Mouse (Mus musculus): ENCODE results near the gene Gm10645.
A peak's percentile ranks its signal among the peaks of the same experiment; 100 is the strongest.

Gm10645 gene

DNA sequence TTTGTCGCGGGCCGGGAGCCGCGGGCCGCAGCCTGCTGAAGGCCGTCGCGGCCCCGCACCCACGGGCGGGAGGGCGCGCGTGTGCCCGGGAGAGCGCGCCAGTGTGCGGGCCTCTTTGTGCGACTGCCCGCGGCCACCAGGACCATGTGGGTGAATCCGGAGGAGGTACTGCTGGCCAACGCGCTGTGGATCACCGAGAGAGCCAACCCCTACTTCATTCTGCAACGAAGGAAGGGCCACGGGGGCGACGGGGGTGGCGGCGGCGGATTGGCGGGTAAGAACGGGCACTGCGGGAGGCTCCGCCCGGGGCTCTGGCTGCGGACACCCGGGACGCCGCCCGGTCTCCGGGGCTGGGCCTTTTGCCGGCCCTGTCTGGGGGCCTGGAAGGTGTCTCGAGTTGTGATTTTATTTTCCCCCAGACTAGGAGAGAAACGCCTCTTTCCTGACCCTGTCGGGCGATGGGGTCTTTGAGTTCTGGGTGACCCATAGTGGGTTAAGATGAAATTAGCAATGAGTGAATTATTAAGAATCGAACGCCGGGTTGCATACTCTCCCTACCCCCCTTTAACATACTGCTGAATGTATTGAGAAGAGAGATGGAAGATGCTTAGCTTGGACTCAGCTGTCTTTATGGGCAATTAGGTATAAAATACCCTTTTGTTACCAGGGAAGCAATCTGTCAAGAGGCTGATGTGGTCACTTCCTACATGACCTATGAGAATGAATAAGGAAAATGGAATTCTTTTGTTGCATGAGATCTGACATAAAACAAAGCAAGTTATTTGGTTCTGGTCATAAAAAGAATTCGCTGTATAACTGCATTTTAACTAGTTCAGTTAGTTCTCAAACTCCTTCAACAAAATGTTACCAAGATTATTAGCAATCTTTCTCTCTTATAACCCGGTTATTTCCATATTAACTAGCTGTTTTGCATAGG is at the start of gene Gm10645:
Gm10645 (minus strand) TSS at position 240 of the 937 bp plus-strand sequence.
- peak; percentile 45 for DNase-seq (ENCODE audit: low spot score)

DNA sequence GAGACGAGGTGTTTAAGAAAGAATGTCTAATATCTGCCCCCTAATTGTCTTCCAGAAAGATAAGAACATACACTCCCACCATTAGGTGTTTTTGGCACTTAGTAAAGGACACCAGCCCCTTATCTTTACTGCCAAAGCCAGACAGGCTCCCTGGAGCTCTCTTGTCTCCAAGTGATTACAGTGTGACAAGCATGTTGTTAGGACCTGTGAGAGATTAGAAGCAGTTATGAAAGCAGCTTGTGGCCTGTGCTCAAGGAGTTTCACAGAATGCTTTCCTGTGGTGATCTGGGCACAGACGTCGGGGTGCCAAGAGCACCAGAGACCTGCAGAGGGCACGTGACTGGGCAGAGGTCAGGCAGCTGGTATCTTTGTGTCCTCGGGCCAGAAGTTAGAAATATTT is 49.1 kb upstream of the Gm10645 start:
- DNase-seq (ENCODE audit: low spot score), result no peak

DNA sequence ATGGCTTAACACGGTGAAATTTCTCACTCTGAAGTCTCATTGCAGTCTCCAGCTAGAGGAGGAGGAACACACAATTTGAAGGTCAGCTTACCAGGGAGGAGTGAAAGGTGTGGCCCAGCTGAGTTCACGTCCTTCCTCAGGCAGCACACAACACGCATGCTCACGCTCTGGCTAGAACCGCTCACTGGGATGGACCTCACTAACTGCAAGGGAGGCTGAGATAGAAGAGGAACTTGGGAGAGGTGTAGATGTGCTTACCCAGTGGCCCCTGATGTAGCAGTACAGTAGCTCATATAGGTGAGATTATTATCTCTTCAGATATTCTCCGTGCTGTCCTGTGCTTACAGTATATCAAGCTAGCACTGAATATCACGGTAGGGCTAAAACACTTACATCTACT is 44.7 kb upstream of the Gm10645 start:
- DNase-seq (ENCODE audit: low spot score), result no peak

DNA sequence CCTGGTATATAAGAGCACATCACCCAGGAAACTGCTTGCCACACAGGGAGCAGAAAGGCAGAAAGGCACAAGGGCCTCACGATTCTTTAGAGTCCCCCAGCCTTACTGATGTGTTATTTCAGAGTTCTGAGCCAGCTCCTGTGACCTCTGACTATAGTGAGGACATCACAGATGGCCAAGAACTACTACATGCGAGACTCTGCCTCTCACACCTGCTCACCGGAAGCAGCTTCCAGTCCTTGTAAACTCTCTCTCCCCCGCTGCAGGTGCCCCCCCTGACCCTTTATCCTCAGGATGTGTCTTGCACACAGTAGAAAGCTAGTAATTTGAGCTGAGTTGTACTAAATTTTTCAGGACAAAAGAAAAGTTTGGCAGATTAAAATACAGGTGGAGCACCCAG is 43.6 kb upstream of the Gm10645 start:
- no peak for DNase-seq (ENCODE audit: low spot score)

DNA sequence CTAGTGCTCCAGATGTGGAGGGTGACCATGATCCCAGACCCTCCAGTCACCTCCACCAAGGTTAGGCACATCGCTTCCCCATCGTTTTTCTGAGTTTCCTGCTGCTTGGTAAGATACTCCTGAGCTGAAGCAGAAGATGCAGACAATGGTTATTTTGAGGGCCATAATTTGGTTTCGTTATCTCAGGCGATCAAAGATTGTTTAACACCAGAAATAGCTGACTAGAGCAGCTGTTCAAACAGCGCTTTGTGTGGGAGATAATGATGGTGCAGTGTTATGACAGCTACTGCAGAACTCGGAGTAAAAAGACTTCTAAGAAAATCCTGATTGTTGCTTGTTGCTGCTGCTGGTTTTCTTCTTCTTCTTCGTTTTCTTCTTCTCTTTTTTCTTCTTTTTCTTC is 39.9 kb upstream of the Gm10645 start:
- peak; percentile 31 for DNase-seq (ENCODE audit: low spot score)

DNA sequence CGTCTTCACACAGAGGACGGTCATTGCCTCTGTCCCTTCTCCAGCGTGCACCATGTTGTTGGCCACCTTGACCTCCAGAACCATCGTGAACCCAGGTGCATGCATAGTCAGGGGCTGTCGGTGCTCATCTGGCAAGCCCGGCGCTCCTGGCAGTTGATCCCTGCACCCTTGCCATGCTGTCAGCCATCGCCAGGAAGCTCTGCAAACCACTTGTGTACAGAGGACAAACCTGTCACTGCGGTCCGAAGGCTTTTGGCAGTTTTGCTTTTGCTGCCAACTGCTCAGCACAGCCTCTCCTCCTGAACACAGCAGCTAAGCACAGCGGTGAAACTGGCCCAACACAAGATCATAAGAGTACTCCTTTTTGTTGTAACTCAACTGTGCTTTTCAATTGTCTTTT is 37.0 kb upstream of the Gm10645 start:
- no peak for DNase-seq (ENCODE audit: low spot score)

DNA sequence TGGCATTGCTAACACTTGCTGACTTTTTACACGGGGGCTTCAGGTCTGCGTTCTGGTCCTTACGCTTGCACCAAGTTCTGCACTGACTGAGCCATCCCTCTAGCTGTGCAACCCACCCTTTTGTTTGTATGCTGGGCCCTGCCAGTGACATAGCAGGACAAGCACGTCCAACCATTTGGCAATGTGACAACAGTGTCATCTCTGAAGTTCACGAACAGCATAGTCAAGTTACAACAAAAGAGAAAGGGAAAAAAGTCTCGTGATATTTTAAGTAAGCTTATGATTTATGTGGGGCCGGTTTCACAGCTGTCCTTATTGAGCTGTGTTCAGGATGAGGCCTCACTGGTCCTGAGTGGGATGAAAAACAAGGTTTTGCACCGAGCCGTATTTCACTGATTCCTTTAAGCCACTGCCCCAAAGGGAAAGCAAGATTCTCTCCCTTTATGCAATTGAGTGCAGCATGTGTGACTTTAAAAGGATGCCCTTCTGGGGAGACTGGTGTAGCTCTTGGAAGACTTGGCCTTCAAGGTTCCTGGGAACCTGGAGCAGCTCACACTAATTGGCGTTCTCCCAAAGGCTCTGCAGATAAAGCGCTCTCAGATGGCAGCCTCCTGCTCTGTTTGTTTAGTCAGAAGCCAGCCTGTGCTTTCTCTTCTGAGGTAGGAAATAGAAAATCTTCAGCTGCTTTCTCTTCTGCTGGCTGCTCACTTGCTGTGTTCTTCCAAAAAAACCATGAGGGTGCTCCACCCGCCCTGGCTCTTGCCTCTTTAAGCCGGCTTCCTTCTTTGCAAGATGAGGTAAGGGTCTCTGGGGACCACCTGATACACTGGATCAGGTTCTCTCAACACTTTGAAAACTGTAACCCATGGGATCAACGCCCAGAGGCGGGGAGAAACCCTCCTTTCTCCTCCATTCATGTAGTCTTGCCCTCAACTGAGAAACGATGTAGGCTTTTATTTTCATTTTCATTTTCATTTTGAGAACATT is 34.5 kb upstream of the Gm10645 start:
- peak; percentile 53 for DNase-seq (ENCODE audit: low spot score)

DNA sequence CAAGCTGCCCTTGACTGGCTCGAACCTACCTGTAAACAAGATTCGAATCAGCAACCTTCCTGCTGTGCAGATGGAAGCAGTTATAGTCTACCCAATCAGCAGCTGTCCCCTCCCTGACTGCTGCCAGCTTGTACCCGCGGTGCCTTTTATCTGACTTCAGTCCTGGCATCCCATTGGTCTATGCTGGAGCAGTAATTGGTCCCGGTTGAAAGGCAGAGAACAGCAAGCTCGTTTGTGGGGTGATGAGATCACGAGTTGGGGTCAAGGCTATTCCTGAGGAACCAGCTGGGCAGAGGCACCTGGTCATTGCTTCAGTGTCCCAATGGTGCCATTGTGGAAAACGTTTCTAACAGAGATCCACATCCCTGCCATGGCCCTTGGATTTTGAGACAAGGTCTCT is 33.7 kb upstream of the Gm10645 start:
- DNase-seq (ENCODE audit: low spot score), result no peak

DNA sequence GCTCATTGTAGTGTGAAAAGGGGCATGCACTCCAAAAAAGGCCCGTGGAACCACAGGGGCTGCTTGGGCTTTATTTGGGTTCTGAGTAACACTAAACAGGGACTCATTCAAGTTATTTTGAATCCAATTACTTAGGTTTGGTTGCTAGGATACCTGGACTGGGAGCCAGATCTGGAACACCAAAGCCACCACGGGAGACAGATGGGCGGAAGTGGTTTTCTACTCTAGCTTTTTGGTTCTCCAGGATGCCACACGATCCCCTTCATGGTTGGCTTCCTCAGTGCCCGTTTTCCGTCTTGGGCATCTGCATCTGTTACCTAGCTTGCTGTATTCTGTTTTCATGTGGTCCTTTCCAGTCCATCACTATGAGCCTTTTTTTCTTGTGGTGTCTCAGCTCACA is 30.1 kb upstream of the Gm10645 start:
- peak; percentile 66 for DNase-seq (ENCODE audit: low spot score)

DNA sequence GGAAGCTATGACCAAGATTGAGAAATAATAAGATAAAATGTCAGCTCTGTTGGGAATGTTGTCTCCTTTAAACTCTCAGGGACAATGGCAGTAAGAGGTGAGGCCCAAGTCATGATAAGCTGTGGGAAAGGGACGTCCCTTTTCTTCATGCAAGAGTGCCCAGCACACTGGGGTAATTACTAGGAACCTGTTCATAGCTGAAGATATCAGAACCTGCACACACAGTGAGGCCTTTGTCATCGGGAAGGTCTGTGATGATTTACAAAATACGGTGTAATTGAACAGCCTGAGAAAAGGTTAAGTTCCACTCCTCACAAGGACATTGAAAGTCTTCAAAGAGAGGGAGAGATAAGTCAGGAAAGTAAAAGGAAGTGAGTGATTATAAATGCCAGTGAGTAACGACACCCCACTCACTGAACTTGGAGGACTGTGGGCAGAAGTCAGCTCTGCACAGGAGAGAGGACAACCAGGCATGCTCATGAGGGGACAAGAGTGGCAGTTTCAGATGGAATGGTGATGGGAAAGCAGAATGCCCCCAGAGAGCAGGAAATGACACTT is 23.6 kb upstream of the Gm10645 start:
- DNase-seq (ENCODE audit: low spot score), result no peak

DNA sequence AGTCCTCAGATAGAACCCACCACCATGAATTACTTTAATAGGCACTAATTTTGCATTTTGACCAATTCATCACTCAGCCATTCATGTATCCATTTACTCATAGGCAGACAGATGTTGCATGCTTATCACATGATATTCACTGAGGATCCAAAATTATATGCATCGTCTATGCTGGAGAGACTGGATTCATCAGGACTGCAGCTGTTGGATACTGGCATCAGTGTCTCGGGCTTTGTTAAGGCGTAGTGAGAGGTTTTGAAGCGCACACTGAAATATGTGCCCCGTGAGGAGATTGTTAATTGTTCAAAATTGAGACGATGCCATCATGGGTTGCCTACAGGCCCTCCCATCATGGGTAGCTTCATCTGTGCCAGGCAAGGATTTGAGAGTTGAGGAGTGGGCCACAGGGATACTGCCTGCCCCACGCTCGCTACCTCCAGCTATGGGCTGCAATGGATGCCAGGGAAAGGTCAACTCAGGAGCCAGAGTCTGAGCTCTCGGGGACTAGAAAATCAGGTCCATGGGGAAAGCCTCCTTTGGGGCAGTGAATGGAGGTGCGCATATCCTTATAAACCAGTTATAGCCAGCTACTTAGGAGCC is 21.5 kb upstream of the Gm10645 start:
- DNase-seq (ENCODE audit: low spot score), result no peak

DNA sequence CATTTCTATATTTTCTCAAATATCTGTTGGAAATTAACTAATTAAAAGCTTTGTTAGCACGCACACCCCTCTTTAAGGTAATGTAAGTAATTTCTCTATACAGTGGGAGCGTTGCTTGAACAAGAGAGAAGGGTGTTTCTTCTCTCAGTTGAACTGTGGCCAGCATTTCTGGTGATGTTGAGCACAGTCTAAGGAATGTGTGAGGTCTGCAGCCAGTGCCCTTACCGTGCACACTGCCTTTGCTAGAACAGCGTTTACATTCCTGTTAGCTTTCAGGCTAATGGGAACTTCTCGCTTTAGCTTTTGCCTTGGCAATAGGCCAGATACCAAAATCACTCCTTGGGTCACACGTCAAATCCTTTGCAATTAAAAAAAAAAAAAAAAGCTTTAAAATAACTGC is 20.4 kb upstream of the Gm10645 start:
- DNase-seq (ENCODE audit: low spot score), result no peak

DNA sequence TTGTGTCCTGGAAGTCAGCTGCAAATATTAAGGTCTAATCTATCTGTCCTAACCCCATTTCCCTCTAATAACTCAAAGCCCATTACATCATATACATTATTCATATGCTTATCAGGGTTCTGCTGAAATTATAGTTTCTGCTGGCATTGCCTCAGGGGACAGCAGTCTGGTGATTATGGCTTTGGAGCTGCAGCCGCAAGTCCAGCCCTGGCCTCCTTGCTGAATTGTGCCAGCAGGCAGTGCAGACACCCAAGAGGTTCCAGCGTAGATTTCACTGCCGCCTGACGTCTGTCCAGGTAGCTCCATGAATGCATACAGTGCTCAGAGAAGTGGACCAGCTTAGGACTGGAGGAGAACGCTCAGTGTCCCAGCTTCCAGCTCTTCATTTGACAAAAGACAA is 16.8 kb upstream of the Gm10645 start:
- DNase-seq (ENCODE audit: low spot score), result no peak

DNA sequence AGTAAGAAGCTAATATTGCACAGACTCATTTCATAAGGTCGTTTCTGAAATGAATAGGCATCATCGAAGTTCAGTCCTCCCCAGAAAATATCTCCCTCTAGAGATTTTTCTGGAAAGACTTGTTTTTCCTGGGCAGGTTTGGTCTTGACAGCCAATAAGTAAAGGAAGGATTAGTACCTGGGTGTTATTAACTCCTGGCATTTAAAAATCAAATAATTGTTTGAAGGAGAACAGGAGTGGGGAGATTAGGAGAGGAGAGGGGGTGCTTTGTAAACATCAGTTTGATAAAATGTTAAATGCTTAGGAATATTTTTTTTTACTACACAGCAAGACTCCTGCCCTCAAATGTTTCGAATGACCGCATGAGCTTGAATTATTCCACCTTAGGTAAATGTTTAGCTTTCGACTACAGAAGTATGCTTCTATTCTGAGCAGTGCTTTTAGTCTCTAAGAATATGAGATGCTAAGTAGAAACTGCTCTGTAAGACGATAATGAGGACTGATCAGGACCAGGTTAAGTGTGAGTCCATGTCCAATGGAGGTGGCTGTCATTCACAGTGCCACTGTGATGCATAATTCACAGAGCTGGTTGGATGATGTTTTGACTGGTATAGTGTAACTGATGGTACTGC is 16.0 kb upstream of the Gm10645 start:
- no peak for DNase-seq (ENCODE audit: low spot score)

DNA sequence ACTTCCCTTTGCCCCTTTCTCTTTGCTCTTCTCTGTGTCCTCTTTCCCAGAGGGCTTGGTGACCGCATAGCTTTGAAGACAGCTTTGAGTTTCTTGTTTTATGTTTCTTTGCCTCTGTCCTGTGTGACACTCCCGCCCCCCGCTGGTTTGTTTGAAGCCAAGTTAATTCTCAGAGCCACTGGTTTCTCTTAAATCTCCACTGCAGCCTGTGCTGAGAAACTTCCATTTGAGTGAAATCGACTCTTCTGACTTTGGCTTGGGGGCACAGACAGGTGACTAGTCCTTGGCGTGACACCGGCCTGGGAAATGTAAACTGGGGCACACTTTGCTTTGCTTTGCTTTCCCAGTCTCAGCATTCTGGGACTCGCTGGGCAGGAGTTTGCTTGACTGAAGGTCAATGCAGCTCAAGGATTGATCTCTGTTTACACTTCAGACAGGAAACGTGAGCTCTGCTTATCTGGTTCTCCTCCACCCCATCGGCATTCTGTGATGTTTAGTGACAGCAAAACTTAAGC is 12.3 kb upstream of the Gm10645 start:
- DNase-seq (ENCODE audit: low spot score), result no peak

DNA sequence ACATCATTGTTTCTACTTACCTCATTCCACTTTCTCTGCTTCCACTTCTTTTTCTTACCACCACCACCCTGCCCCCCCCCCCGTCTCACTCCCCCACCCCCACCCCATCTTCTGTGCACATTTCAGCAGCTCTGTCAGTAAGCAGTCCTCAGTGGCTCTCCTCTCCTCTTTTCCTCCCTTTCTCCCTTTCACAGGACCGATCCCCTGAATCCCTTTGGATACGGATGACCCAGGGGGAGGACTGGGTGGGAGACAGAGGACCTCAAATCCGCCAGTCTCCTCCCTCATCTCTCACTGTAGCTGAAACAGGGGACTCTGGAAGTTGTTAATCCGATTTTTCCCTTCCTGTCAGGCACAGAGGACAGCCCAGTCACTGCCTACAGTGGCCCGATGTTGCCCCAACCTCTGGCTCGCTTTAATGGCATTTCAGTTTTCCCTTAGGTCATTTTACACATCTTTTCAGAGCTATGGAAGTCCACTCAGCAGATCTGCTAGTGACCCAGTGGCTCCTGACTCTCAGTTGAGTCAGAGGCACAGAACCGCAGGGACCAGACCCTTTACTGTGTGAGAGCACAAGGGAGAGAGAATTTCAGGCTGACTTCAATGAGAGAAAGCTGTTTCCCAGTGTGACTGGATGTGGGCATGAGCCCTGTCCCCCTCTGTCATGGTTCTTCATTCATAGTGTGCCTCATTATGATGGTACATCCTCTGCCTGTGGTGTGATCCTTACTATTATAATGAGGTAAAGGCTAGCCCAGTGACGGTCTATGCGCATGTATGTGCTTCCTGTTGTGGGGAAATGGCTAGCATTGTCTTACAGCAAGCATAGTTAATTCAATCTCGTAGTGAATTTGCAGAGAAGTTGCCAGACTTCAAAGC is 11.6 kb upstream of the Gm10645 start:
- no peak for DNase-seq (ENCODE audit: low spot score)

DNA sequence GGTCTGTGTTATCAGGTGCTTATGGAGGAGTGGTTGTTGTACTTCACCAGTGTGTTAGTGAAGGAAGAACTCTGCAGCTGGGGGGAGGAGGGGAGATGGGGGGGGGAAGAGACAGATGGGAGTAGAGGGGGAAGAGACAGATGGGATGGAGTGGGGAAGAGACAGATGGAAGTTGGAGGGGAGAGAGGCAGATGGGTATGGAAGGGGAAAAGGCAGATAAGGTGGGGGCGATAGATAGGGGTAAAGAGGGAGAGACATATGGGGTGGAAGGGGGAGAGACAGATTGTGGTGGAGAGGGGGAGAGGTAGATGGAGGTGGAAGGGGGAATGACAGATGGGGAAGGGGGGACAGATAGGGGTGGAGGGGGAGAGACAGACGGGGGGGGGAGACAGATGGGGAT is 10.8 kb upstream of the Gm10645 start:
- no peak for DNase-seq (ENCODE audit: low spot score)

DNA sequence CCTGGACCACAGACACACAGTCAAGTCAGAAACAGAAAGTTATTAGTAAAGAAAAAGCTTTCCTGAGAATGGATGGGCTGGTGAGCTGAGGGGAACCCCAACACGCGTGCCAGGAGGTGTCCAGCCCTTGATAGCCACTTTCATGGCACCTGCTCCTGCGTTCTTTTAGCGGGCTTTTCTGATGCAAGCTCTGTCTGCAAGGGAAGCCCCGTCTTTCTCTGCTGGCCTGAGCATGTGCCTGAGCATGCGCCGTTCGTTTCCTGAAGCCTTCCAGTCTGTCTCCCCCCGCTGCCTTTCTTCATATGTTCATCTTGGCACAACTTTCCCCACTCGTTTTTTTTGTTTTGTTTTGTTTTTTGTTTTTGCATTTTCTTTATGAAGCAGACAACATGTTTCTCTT is 9.7 kb upstream of the Gm10645 start:
- DNase-seq (ENCODE audit: low spot score), result peak; percentile 35

DNA sequence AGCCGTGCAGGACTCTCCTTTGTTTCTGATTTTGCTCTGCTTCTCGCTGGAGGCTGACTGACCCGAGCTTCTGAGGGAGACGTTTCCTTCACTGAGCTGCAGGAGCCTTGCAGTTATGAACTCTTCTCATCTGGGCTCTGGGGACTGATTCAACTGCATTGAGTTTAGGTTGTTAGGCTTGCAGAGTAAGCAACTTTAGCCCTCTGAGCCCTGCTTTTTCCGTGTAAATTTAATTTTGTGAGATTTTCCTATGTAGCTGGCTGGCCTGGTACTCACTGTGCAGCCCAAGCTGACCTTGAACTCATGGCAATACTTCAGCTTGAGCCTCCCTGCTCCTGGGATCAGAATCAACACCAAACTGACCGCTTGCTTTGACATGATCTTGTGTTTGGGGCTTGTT is 4.9 kb upstream of the Gm10645 start:
- DNase-seq (ENCODE audit: low spot score), result no peak

DNA sequence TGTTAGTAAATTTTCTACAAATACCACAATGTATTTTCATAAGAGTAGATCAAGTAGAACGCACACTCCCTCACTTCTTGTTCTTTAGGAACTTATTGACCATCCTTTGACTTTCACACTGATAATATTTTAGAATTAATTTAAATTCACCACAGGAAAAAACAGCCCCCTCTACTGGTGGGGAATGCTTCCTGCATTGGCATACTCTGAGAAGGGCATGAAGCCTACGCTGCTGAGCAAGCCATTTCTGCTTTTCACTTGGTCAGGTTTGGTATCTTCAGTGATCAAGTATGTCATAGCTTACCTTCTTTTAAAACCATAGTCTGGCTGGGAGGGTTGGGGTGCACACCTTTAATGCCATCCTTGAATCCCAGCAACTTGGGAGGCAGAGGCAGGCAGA is 3.7 kb upstream of the Gm10645 start:
- no peak for DNase-seq (ENCODE audit: low spot score)

Measured in layer of hippocampus, adult 11-12 months (tissue).